Mouse (Mus musculus): Measurements from ENCODE around the gene Zfp706. TPM values are rescaled to one million over a fixed set of nuclear protein-coding genes. Genes with fewer than 3 reads are reported as not detected.

Gene Zfp706
- polyA plus RNA-seq, 1 experiment = 27.1 TPM

DNA sequence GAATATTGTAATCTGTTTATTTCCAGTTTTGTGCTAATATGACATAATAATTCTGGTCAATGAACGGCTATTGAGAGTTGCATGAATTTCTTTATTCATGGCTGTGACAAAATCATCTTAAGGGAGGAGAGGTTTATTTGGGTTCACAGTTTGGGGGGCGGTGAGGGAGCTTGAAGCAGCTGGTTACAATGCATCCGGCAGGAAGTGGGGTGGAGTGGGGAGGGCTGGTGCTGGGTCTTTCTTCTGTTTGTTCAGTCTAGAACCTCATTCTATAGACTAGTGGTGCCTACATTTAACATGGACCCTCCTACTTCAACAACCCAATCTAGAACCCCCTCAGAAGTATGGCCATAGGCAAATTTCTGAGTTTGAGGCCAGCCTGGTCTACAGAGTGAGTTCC is 30.1 kb upstream of the Zfp706 start:
- TF ChIP-seq POLR2A (IDR thresholded peaks at IDR 0.05; ENCODE audit: borderline replicate concordance, extremely low read depth, low read depth, low read length) (no peak), CTCF (IDR thresholded peaks at IDR 0.05; ENCODE audit: insufficient read depth, low read length) (no peak)
- Histone ChIP-seq H3K4me1 (ENCODE audit: control insufficient read depth, insufficient read depth, low read length) (peaks cover 5% of the 10 kb centered on the region; the same call in 1 of the 2 replicates), H3K4me3 (replicated peaks; ENCODE audit: extremely low read depth, low read depth, low read length) (no peak overlapping the region)
- 60% methylated on average over 3 of the region's 3 CpGs for WGBS
- DNase-seq = no peak

DNA sequence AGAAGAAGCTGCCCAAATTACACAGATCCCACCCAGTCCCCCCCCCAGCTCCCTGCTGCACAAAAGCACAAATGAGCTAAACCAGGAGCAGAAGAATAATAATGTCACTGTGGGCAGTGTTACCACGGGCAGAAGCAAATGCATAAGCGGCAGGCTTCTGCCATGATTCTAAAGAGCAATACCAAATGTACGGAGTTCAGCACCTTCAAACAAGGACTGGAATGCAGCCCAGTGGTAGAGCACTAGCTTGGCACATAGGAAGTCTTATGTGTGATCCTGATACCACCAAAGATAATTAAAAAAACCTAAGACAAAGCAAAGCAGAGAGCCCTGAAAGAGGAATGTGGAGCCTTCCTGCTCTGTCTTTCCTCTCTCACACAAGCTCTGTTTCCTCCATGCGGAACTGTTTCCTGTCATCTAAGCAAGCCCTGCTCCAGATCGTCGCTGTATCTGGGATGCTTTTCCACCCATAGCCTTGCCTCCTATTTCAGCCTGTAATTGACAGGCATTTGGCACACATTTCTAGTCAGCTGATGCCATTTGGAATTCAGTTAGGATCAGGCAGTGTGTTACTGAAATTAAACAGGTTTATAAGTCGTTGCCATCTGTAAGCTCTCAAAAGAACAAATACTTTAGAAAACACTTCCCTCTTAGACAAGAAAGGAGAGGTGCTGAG is 29.0 kb upstream of the Zfp706 start:
- Histone ChIP-seq H3K4me1 (ENCODE audit: control insufficient read depth, insufficient read depth, low read length) (peaks cover 5% of the 10 kb centered on the region; the same call in 1 of the 2 replicates), H3K4me3 (replicated peaks; ENCODE audit: extremely low read depth, low read depth, low read length) (no peak overlapping the region)
- DNase-seq = no peak
- TF ChIP-seq POLR2A (IDR thresholded peaks at IDR 0.05; ENCODE audit: borderline replicate concordance, extremely low read depth, low read depth, low read length) (no peak), CTCF (IDR thresholded peaks at IDR 0.05; ENCODE audit: insufficient read depth, low read length) (no peak)
- 35% methylated on average over 7 of the region's 7 CpGs for WGBS

DNA sequence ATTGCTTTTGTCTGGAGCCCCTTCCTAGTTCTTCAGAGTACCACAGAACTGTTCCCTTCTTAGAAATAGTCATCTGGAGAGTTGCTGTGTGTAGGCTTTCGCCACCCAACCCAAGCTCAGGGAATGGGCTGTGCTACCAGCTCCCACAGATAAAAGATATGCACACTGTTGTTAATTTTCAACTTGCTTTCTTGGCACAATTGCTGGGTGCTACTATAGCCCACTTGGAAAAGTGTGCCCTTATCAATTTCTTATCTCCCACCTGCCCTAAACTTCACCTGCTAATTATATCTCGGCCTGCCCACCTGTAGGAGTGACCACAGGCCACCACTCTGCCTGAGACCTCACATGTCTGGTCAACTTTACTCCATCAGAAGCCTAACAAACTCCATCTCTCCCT is 26.6 kb upstream of the Zfp706 start:
- no peak for DNase-seq
- TF ChIP-seq CTCF (IDR thresholded peaks at IDR 0.05; ENCODE audit: insufficient read depth, low read length) = no peak
- no peak for TF ChIP-seq POLR2A (IDR thresholded peaks at IDR 0.05; ENCODE audit: borderline replicate concordance, extremely low read depth, low read depth, low read length)
- H3K4me3 ChIP-seq (replicated peaks; ENCODE audit: extremely low read depth, low read depth, low read length) = no peak overlapping the region
- 81% methylated on average over 2 of the region's 2 CpGs for WGBS
- peaks cover 5% of the 10 kb centered on the region; the same call in 1 of the 2 replicates for H3K4me1 ChIP-seq (ENCODE audit: control insufficient read depth, insufficient read depth, low read length)

DNA sequence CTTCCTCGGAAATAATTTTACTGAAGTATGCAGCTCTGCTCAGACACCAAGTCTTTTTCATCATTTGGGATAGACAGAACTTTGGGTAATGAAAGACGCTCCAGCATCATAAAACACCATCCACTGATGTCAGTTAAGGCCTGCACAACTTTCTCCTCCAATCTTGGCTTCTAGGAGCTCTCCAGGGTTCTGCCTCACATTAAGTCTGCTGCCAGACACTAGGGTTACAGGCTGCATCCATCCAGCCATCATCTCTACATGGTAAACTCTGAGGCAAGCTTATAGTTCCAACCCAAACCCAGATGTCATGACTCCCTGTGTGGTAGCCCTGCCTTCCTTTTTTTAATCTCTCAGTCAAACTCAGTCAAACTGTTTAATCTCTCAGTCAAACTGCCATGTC is 25.9 kb upstream of the Zfp706 start:
- no peak for DNase-seq
- Histone ChIP-seq H3K4me1 (ENCODE audit: control insufficient read depth, insufficient read depth, low read length) (peaks cover 5% of the 10 kb centered on the region; the same call in 1 of the 2 replicates), H3K4me3 (replicated peaks; ENCODE audit: extremely low read depth, low read depth, low read length) (no peak overlapping the region)
- TF ChIP-seq POLR2A (IDR thresholded peaks at IDR 0.05; ENCODE audit: borderline replicate concordance, extremely low read depth, low read depth, low read length) = no peak
- TF ChIP-seq CTCF (IDR thresholded peaks at IDR 0.05; ENCODE audit: insufficient read depth, low read length) = no peak
- 87% methylated on average over 2 of the region's 2 CpGs for WGBS

DNA sequence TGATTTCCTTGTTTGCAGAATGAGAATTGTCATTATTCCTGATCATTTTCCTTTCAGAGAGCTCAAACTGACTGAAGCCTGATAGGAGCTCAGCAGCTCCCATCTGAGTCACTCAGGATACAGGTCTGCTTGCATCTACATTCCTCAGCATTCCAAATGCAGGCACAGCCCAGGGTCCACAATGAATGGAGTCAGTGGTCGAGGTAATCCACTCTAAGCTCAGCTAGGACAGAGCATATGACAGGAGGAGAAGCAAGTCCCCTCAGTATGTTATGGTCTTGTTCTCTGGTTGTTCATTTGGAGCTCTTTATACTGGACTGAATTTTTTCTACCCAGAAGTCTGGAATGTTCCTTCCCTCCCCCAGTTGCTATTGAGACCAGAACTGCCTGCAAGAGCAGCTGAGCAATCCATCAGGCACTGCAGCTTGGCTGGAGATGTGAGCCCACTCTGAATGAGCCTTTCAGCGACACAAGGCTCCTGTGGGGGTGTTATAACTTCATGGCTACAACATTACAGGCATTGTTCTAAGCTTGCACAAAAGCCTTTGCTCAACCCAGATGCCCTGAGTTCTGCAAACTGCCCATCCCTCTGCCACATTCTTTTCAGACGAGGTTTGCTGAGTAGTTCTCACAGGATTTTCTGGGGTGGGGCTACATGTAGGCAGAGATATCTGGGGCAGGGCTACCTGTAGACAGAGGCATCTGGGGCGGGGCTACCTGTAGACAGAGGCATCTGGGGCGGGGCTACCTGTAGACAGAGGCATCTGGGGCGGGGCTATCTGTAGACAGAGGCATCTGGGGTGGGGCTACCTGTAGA is 24.0 kb upstream of the Zfp706 start:
- TF ChIP-seq CTCF (IDR thresholded peaks at IDR 0.05; ENCODE audit: insufficient read depth, low read length) (no peak), POLR2A (IDR thresholded peaks at IDR 0.05; ENCODE audit: borderline replicate concordance, extremely low read depth, low read depth, low read length) (no peak)
- 47% methylated on average over 6 of the region's 6 CpGs for WGBS
- DNase-seq = no peak
- Histone ChIP-seq H3K4me1 (ENCODE audit: control insufficient read depth, insufficient read depth, low read length) (peaks cover under 1% of the 10 kb centered on the region; the same call in 1 of the 2 replicates), H3K4me3 (replicated peaks; ENCODE audit: extremely low read depth, low read depth, low read length) (no peak overlapping the region)

DNA sequence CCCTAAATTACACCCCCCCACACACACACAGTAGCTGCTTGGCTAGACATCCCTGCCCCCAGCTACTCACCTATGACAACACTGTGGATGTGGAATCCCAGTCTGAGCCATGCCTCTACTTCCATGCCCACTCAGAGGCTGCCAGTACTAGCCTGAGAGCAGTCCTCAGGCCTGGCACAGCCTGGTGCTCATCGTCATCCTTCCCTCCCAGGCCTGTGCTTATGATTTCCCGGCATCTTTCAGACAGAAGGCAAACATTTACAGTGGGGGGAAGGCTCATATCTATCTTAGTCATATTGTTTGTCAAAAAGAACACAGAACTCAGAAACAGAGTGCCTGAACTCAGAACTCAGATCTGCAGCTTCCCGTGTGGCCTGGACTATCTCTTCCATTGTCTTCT is 23.4 kb upstream of the Zfp706 start:
- WGBS = 49% methylated on average over 3 of the region's 3 CpGs
- Histone ChIP-seq H3K4me1 (ENCODE audit: control insufficient read depth, insufficient read depth, low read length) (no peaks in the 10 kb centered on the region), H3K4me3 (replicated peaks; ENCODE audit: extremely low read depth, low read depth, low read length) (no peak overlapping the region)
- TF ChIP-seq POLR2A (IDR thresholded peaks at IDR 0.05; ENCODE audit: borderline replicate concordance, extremely low read depth, low read depth, low read length) = no peak
- TF ChIP-seq CTCF (IDR thresholded peaks at IDR 0.05; ENCODE audit: insufficient read depth, low read length) = no peak
- no peak for DNase-seq

DNA sequence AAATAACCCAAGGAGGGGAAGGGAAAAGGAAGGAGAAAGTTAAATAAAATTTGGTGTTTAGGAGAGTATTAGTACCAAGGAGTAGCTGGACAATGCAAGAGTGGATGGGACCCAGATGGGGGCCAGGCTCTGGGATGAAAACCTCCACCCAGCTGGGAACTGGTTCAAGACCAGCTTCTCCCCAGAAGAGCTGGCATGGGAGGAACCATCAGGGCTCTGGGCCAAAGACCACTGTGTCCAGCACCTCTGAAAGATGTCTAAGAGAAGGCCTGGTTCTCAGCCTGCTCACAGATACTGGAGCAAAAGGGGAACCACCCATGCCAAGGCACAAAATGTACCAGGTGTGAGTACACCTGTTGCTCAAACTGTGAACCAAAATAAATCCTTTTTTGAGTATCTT is 20.4 kb upstream of the Zfp706 start:
- no peak for DNase-seq
- TF ChIP-seq CTCF (IDR thresholded peaks at IDR 0.05; ENCODE audit: insufficient read depth, low read length) (no peak), POLR2A (IDR thresholded peaks at IDR 0.05; ENCODE audit: borderline replicate concordance, extremely low read depth, low read depth, low read length) (no peak)

DNA sequence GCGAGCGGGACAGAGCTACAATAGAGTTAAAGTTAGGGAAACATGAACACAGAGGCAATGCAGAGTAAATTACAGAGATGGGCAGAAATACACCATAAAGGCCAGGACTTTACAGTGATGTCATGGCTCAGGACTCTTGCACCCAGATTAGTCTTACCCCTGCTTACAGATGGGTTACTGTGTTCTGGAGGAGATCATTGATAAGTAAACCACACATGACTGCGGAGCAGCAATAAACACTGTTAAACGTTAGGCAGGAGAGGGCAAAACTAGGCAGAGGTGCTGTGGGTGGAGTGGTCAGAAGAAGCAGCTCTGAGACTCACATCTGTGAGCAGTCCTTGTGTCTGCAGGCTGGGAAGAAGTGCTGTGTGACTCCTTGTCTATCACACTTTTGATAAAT is 18.9 kb upstream of the Zfp706 start:
- WGBS = 81% methylated on average over 4 of the region's 4 CpGs
- Histone ChIP-seq H3K4me3 (replicated peaks; ENCODE audit: extremely low read depth, low read depth, low read length) (no peak overlapping the region), H3K4me1 (ENCODE audit: control insufficient read depth, insufficient read depth, low read length) (no peaks in the 10 kb centered on the region)
- no peak for DNase-seq
- TF ChIP-seq CTCF (IDR thresholded peaks at IDR 0.05; ENCODE audit: insufficient read depth, low read length) = no peak

More for the DNA sequence above, 20.4 kb upstream of the Zfp706 start:
- Histone ChIP-seq H3K4me1 (ENCODE audit: control insufficient read depth, insufficient read depth, low read length) (no peaks in the 10 kb centered on the region), H3K4me3 (replicated peaks; ENCODE audit: extremely low read depth, low read depth, low read length) (no peak overlapping the region)

DNA sequence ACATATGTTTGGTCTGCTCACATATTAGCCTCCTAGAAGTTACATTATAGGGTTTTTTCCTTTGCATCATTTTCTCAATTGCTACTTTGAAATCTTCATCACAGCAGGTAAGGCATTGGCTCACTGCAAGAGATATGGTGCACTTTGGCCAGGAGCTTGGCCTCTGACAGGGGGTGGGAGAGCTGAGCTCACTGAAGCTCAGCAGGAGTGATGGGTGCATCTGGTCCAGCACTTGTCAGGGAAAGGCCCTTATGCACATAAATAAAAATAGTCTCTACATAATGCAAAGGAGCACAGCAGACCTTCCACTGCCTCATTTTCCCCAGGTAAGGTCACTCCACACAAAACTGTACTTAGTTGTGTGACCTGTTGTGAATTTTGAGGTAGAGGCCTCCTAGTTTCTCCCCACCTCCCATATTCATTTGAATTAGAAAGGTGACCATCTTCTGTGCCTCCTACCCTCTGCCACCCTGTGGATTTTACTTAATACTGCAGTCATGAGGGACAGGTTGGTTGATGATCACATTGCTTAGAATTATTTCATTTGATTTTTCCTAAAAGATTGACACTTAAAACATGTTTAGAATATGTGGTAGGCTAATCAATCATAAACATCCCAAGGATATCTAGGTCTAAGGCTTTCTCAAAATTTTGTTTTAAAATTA is 13.1 kb upstream of the Zfp706 start:
- Histone ChIP-seq H3K4me3 (replicated peaks; ENCODE audit: extremely low read depth, low read depth, low read length) (no peak overlapping the region), H3K4me1 (ENCODE audit: control insufficient read depth, insufficient read depth, low read length) (0 out of 2 replicates have a peak, but pooled peaks cover 2% of the 10 kb centered on the region)
- peak; percentile 37; the same call in 1 of the 2 replicates for TF ChIP-seq CTCF (IDR thresholded peaks at IDR 0.05; ENCODE audit: insufficient read depth, low read length)
- TF ChIP-seq POLR2A (IDR thresholded peaks at IDR 0.05; ENCODE audit: borderline replicate concordance, extremely low read depth, low read depth, low read length) = no peak
- no peak for DNase-seq
